Mouse (Mus musculus) kidney, embryonic 14.5 days (tissue): Measurements from ENCODE around the gene Dnajc28. TPM values are rescaled to one million over a fixed set of nuclear protein-coding genes. Genes with fewer than 3 reads are reported as not detected.
"Not testable (repeated sequence)": the region's sequence is repeated elsewhere in the genome, so short reads cannot be mapped to it uniquely, and the experiment has no call there.

ENCODE experiments used
- ATAC-seq: fragments of 200-750 bp; cut with Nextera tagmentation; 2 replicates; pipeline ENCODE4 v1.8.0; 2017; ENCODE audit warnings: moderate number of reproducible peaks, mild to moderate bottlenecking, moderate TSS enrichment, moderate library complexity; ENCODE audit not compliant: low FRiP score, low TSS enrichment
- H3K27ac ChIP-seq: fragments of 300-500 bp; sonication (generic); 2 replicates; pipeline ENCODE4 v1.5.1; 2014; ENCODE audit warnings: low read depth, mild to moderate bottlenecking, low read length, moderate library complexity, mixed read lengths
- H3K27me3 ChIP-seq: fragments of 300-500 bp; sonication (generic); 2 replicates; pipeline ENCODE4 v1.6.1; 2014; ENCODE audit warnings: mild to moderate bottlenecking, low read length; ENCODE audit not compliant: control insufficient read depth, insufficient read depth
- H3K36me3 ChIP-seq: fragments of 300-500 bp; sonication (generic); 2 replicates; pipeline ENCODE4 v1.6.1; 2014; ENCODE audit warnings: low read length, mixed read lengths; ENCODE audit not compliant: control insufficient read depth, insufficient read depth
- H3K4me1 ChIP-seq: fragments of 300-500 bp; sonication (generic); 2 replicates; pipeline ENCODE4 v1.6.1; 2014; ENCODE audit warnings: low read length, mixed read lengths; ENCODE audit not compliant: control insufficient read depth, insufficient read depth
- H3K4me2 ChIP-seq: fragments of 300-500 bp; sonication (generic); replicated peaks from 2 replicates; pipeline ENCODE4 v1.6.1; 2014; ENCODE audit warnings: low read depth, mild to moderate bottlenecking, low read length
- H3K4me3 ChIP-seq: fragments of 300-500 bp; sonication (generic); 2 replicates; pipeline ENCODE4 v1.5.1; 2014; ENCODE audit warnings: mild to moderate bottlenecking, low read length
- H3K9ac ChIP-seq: fragments of 300-500 bp; sonication (generic); 2 replicates; pipeline ENCODE4 v1.6.1; 2014; ENCODE audit warnings: low read depth, mild to moderate bottlenecking, low read length, moderate library complexity
- H3K9me3 ChIP-seq: fragments of 300-500 bp; sonication (generic); 2 replicates; pipeline ENCODE4 v1.6.1; 2016; ENCODE audit warnings: low read length; ENCODE audit not compliant: control insufficient read depth
- WGBS: fragments of 180-500 bp; shearing (Covaris S2); extraction: QIAGEN DNeasy Blood & Tissue Kit; methylation state at CpG from one replicate; pipeline ENCODE4 v1.1.7; 2014; 5-methylcytosine and 5-hydroxymethylcytosine counted together
- polyA plus RNA-seq: library from polyadenylated mRNA; unstranded; fragments of >200 nt; fragmentation: Nextera tagmentation; extraction: Ambion mirVana; gene quantifications from 2 replicates; pipeline ENCODE4 v1.2.1, GENCODE M21; 2014

Dnajc28 gene
- polyA plus RNA-seq, 1 experiment from 2014 or later, result 3.0 TPM

DNA sequence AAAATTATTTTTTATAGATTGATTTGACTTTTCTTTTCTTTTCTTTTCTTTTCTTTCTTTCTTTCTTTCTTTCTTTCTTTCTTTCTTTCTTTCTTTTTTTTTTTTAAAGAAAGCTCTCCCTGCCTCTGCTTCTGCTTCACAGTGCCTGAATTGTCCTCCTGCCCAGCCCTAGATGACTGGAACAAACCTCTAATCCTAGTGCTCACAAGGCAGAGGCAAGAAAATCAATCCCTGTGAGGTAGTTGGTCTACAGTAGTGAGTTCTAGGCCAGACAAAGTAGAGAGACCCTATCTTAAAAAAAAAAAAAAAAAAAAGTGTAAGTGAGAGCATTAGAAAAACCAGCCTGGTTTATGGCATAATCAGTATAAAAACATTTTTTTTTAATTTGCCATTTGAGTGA is 31.0 kb upstream of the Dnajc28 start:
- Histone ChIP-seq H3K4me1 (peaks cover 9% of the 10 kb centered on the region; the same call in 1 of the 2 replicates), H3K36me3 (peaks cover 26% of the 10 kb centered on the region), H3K9me3 (no peaks in the 10 kb centered on the region), H3K4me2 (no peak overlapping the region; the same call in 1 of the 2 replicates), H3K27me3 (no peaks in the 10 kb centered on the region), H3K9ac (no peak overlapping the region), H3K4me3 (no peak overlapping the region), H3K27ac (no peak overlapping the region)
- no peak for ATAC-seq

GRCm38 (mm10) chr16:91649246-91649645 is 30.4 kb upstream of the Dnajc28 start:
- Histone ChIP-seq H3K36me3 (peaks cover 21% of the 10 kb centered on the region), H3K9ac (peak overlapping the region; percentile 2; the same call in 1 of the 2 replicates), H3K4me2 (peak overlapping the region; percentile 52), H3K9me3 (no peaks in the 10 kb centered on the region), H3K27ac (no peak overlapping the region), H3K4me1 (peaks cover 9% of the 10 kb centered on the region; the same call in 1 of the 2 replicates), H3K27me3 (no peaks in the 10 kb centered on the region), H3K4me3 (peak overlapping the region; percentile 91)
- 57% methylated on average over 3 of the region's 3 CpGs for WGBS
- ATAC-seq, result no peak

- ATAC-seq, result peak; percentile 67
- Histone ChIP-seq H3K9ac (peak overlapping the region; percentile 93), H3K4me2 (peak overlapping the region; percentile 52), H3K4me3 (peak overlapping the region; percentile 91), H3K9me3 (no peaks in the 10 kb centered on the region), H3K27me3 (no peaks in the 10 kb centered on the region), H3K36me3 (peaks cover 15% of the 10 kb centered on the region), H3K4me1 (peaks cover 9% of the 10 kb centered on the region; the same call in 1 of the 2 replicates), H3K27ac (peak overlapping the region; percentile 93; the same call in 1 of the 2 replicates)
- WGBS, result under 1% methylated on average over 25 of the region's 25 CpGs
Measured at GRCm38 (mm10) chr16:91648220-91648550, 29.4 kb upstream of the Dnajc28 start.

DNA sequence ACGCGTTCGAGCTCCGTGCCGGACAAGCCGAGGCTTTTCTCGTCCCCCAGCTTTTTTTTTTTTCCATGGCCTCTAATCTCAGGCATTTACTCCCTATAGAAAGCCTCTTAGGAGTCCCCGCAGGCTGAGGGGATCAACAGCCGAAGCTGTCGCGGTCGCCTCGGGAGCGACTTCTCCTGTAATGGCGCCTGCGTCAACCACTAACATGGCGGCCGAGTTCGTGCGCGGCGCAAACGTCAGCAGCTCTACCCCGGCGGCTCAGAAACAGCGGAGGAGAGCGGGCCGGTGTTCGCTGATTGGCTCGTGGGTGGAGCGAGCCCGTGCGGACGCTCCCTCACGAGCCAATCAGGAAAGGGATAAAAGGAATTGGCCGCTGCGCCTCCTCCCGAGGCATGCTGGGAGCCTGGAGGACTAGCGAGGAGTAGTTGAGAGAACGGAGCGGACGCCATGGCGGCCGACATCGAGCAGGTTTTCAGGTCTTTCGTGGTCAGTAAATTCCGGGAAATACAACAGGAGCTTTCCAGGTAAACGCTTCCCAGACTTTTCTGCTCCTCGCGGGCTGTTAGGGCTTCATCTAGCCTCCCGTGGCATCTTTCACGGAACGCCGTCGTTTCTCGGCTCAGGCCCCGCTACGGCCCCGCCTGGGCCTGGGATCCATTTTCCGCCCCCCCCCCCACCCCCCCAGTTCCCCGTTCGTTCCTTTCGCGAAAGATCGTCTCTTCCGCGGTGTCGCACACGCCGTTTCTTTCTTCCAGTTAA is 28.8 kb upstream of the Dnajc28 start, which contains the start of gene Son:
Gene Son, plus strand, starts transcription at position 46 of the 759 bp plus-strand sequence.
- peak within 1 kb of the TSS; percentile 93 for H3K27ac ChIP-seq
- peak within 1 kb of the TSS; percentile 93 for H3K9ac ChIP-seq
- H3K9me3 ChIP-seq, result no peaks in the 10 kb centered on the region
- WGBS, result under 1% methylated on average over 68 of the region's 70 CpGs
- peaks cover 17% of the 10 kb centered on the region for H3K36me3 ChIP-seq
- peak within 1 kb of the TSS; percentile 83 for H3K4me2 ChIP-seq
- peak; percentile 97 for ATAC-seq
- H3K4me1 ChIP-seq, result peaks cover 9% of the 10 kb centered on the region; the same call in 1 of the 2 replicates
- no peaks in the 10 kb centered on the region for H3K27me3 ChIP-seq
- H3K4me3 ChIP-seq, result peak within 1 kb of the TSS; percentile 91

DNA sequence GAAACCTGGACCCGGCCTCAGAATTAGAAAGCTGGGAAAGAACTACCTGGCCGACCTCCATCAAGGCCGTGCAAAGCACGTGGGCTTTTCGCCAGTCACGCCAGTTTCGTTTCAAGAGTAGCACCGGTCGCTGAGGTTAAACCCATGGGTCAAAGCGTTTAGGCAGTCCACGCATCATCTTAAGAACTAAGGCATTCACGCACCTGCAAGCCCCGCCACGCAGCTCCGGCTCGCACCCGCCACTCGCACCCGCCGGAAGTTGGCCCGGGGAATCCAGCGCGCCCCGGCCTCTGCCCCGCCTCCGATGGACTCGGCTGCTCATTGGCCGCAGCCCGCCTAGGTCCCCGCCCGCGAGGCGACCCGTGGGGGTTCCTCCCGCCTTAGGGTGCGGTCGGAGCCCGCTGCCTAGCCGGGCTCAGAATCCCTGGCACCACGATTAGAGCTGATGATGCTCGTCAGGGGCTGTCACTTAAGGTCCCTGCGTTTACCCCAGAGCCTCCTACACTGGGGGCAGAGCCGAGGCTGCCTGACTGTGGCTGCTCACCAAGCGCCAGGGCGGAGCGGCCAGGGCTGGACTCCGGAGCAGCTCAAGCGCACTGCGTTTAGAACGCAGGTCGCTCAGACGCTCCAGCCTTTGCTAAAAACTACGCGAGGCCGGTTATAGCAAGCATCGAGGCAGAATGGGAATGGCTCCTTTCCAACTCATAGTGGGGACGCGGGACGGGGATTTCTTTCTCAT is 28.0 kb upstream of the Dnajc28 start, which contains the start of gene Gart:
Gene Gart, minus strand, starts transcription at position 272 of the 739 bp plus-strand sequence.
- Histone ChIP-seq H3K4me2 (peak within 1 kb of the TSS; percentile 83), H3K27ac (peak within 1 kb of the TSS; percentile 93), H3K4me1 (peaks cover 9% of the 10 kb centered on the region; the same call in 1 of the 2 replicates), H3K36me3 (peaks cover 17% of the 10 kb centered on the region), H3K9me3 (no peaks in the 10 kb centered on the region), H3K4me3 (peak within 1 kb of the TSS; percentile 91), H3K27me3 (no peaks in the 10 kb centered on the region), H3K9ac (peak within 1 kb of the TSS; percentile 93)
- ATAC-seq, result peak; percentile 92
- under 1% methylated on average over 58 of the region's 59 CpGs for WGBS

DNA sequence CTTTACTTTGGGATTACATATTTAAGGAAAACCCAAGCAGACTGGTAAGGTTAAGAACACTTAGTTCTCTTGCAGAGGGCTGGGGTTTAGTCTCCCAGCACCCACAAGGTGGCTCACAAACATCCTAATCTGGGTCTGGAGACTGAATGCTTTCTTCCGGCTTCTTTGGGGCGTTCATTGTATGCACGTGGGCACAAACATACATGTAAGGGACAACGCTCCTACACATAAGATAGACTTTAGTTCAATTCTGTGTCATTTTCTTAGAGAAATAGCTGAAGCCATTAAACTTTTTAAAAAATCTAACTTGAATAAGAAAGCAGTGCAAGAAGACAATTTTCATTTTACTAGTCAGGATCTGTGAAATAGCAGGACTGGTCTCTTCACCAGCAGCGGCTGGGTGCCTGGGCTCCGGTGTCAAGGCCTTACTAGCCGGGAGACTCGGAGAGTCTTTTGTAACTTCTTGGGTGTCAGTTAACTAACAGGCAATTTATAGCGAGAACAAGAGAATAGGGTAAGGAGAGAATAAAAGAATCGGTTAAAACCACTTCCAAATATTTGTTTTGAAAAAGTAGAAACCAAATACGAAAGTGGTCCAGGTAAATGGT is 27.3 kb upstream of the Dnajc28 start:
- Histone ChIP-seq H3K4me3 (peak overlapping the region; percentile 91), H3K9ac (peak overlapping the region; percentile 80), H3K27ac (peak overlapping the region; percentile 52; the same call in 1 of the 2 replicates), H3K36me3 (peaks cover 24% of the 10 kb centered on the region), H3K4me2 (peak overlapping the region; percentile 83), H3K9me3 (no peaks in the 10 kb centered on the region), H3K27me3 (no peaks in the 10 kb centered on the region), H3K4me1 (peaks cover 9% of the 10 kb centered on the region; the same call in 1 of the 2 replicates)
- under 1% methylated on average over 11 of the region's 11 CpGs for WGBS
- ATAC-seq, result no peak

GRCm38 (mm10) chr16:91645420-91645819 is 26.6 kb upstream of the Dnajc28 start:
- Histone ChIP-seq H3K4me2 (peak overlapping the region; percentile 83; the same call in 1 of the 2 replicates), H3K36me3 (peaks cover 24% of the 10 kb centered on the region)
- H3K9me3 ChIP-seq, H3K4me3 ChIP-seq, H3K27me3 ChIP-seq, H3K9ac ChIP-seq, ATAC-seq, H3K4me1 ChIP-seq, H3K27ac ChIP-seq: not testable (repeated sequence)
- no CpG with 5 or more reads among the region's 2 CpGs for WGBS

GRCm38 (mm10) chr16:91644901-91645300 is 26.1 kb upstream of the Dnajc28 start:
- no peak overlapping the region for H3K4me3 ChIP-seq
- H3K4me1 ChIP-seq, result peaks cover 6% of the 10 kb centered on the region; the same call in 1 of the 2 replicates
- ATAC-seq, result no peak
- no peak overlapping the region for H3K9ac ChIP-seq
- peaks cover 29% of the 10 kb centered on the region for H3K36me3 ChIP-seq
- 86% methylated on average over 2 of the region's 2 CpGs for WGBS
- no peaks in the 10 kb centered on the region for H3K27me3 ChIP-seq
- H3K4me2 ChIP-seq, result no peak overlapping the region
- H3K27ac ChIP-seq, result no peak overlapping the region
- no peaks in the 10 kb centered on the region for H3K9me3 ChIP-seq
